Mouse (Mus musculus) ovary, adult 18-20 months (tissue): ENCODE data around the gene Ezh2.

Experiments used
- DNase-seq: peaks from one replicate; pipeline ENCODE4 v3.0.0; 2022; ENCODE audit warnings: low spot score, mixed read lengths

The Ezh2 gene

DNA sequence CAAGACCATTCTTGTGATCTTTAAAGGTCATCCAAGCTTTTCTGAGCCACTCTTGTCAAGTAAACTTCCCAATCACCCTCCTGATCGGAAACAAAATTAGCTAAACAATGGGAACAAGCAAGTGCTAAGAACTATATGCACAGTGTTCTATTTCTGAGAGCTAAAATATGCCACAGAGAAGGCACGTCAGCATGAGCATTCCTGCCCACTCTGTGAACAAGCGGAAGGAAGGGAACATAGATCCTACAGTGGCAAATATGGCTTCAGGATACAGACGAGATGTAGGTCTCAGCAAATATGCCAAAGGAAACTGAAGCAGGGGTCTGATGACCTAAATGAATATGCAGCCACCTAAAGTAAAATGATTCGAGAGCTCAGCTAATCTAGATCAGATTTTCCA, 59.8 kb downstream of the Ezh2 start:
- no peak for DNase-seq

DNA sequence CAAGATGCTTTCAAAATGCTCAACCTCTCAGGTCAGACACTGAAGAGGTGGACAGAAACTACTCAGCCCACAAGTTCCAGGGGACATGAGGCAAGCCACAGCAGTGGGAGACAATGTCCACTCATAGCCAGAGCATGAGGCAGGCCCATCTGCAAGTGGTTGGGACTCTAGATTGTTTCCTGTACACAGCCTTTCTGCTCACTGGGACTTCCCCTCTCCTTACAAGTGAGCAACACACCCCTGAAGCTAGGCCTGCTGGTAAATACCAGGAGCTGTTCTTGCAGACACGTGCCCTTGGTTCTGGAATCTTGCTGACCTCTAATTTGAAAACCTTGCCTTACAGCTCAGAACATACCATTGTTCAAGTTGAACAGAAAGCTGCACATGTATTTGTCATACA, 62.6 kb downstream of the Ezh2 start:
- DNase-seq, result no peak

DNA sequence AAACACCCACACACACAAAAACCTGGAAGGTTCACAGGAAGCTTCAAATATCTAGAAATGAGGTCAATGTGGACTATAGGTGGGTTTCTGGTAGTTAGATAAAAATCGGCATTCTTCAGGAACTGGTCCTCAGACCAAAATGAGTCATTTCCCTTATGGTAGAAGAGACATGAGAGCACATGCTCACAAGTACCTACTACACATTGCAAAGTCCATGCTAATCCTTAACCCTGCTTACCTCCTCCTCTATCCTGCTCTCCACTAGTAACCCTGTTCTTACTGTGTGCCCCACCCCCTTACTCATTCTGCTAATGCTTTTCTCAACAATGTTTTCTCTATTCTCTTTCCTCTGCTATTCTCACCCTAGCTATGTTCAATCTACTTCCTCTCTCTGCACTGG, 67.5 kb downstream of the Ezh2 start:
- DNase-seq, result no peak

DNA sequence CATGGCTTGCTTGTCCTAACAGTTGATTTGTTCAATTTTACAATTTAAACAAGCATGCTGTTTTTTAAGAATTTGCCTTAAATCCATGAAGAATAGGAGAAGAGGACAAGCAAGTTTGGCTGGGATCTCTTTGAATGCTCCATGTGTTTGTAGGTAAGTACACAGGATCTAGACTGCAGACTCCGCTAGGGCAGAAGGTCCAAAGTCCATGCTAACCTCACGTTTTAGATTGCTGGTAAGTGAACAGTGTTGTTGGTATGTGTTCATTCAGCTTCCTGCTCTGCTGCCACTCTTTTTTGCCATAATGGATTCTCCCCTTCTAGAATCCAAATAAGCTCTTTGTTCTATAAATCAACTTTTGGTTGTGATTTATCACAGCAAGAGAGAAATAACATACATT, 68.0 kb downstream of the Ezh2 start:
- no peak for DNase-seq

DNA sequence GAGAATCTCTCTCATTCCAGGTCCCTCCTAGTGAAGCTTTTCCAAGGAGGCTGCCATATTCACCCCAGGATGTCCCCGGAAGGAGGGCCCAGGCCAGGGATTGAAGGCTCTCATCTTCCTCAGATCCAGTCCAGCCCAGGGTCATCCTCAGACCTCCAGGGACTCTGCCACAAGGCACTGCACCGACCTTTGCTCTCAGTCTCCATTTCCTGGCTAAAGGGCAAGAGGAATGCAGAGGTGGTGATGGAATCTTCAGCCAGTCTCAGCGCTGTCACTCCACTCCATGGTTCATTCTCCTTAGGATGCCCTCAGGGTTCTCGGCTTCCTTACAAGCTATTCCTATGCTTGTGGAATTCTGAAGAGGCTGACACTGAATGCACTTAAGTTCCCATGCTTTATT, 68.7 kb downstream of the Ezh2 start:
- no peak for DNase-seq

DNA sequence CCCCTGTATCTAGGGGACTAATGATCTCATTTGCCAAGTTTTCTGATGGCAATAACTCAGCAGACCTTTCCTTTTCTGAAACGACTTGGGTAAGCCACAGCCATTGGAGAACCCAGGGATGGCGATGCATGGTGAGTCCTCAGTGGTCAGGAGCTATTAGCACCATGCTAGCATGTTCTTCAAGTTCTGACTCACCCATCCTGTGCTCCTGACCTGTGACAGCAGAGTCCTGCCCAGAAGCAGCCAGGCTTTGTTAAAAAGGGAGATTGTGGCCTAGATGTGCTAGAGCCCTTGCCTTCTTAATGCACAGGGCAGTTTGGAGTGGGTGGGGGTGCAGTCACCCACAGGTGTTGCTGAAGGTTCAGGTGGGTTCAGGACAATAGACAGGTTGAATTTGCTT, 70.1 kb downstream of the Ezh2 start:
- DNase-seq, result no peak

DNA sequence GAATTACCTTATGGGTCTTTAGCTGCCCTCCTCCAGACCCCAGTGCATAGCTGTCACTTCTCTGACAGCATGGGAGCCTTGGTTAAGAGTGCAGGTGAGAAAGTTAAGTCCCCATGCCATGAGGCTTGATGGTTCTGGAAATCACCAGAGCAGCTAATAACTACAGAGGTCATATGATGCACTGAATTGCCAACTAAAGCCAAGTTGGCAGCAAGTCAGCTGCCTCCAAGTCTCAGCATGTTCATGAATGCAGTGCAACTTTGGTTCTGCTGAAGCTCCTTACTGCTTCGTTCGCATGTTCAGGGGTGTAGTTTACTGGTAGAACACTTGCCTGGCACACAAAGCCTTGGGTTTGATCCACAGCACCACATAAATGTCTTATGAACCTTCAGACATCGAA, 72.7 kb downstream of the Ezh2 start:
- no peak for DNase-seq

DNA sequence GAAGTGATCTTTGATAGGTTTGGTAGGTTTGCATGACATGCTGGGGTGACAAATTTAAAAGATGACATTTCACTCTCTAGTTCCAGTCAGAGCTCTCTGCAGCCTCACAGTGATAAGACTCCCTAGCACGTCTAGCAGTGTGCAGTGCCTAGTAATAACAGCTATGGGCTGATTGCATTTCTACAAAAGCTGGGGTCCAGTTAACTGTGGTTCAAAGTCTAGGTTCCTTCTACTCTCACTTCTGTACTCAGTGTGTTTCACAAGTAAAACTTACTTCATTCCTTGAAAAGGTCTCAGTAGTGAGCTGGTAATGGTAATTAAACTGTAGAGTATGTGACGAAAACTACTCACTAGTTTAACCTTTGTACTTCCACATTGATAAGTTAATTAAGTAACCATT, 75.1 kb downstream of the Ezh2 start:
- DNase-seq, result no peak

DNA sequence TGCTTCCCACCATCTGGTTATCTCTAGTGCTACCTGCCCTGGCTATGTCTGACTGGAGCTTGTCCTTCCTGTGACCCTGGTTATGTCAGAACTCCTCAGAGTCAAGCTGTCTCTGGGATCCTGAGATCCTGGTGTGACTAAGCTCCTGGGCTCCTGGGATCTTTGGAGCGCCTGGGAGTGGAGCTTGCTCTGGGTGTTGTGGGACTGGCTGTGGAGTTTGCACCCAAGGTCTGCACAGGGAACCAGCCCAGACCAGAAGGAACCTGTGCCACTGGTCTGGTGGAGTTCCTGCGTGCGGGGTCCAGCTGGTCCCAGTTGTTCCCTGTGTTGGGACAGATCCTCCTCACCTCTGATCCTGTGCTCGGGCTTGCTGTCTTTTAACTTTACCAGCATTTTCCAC, 100.6 kb downstream of the Ezh2 start:
- no peak for DNase-seq

DNA sequence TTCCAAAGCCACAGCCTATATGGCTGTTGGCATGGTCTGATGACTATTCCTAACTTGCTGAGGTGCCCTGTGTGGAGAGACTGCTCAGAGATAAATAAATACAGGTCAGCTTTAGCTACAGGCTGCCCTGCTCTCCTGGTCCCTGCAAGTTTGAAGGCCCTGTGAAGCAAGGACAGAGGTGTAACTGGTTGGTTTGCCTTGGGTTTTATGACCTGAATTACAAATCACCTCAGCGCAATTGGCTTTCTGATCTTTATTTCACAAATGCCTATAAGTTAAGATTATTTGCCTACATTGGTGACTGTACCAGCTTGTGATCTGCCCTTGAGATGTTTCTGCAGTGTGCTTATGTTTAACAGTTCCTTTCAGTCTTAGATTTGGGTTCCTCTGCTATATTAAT, 113.1 kb downstream of the Ezh2 start:
- no peak for DNase-seq
